Mouse (Mus musculus) midbrain, postnatal 0 days (tissue): ENCODE measurements at regions not wholly inside any gene's neighbourhood (a gene's known extent, or its start where the extent isn't known, plus 50 kb on each side); places are given as distances from the start of the nearest gene placed in this dataset.

Experiments used
- ATAC-seq: fragments of 200-750 bp; cut with Nextera tagmentation; 2 replicates; pipeline ENCODE4 v1.8.0; 2017; ENCODE audit warnings: moderate number of reproducible peaks, mild to moderate bottlenecking, moderate TSS enrichment, moderate library complexity; ENCODE audit not compliant: low FRiP score
- DNase-seq: peaks from one replicate; pipeline ENCODE4 v3.0.0-alpha.2; 2015; ENCODE audit warnings: low spot score
- H3K27ac ChIP-seq: fragments of 300-500 bp; sonication (generic); 2 replicates; pipeline ENCODE4 v1.5.1; 2014; ENCODE audit warnings: low read depth, mild to moderate bottlenecking, low read length, mixed read lengths
- H3K27me3 ChIP-seq: fragments of 300-500 bp; sonication (generic); 2 replicates; pipeline ENCODE4 v1.6.1; 2014; ENCODE audit warnings: low read length, control low read depth, mixed read lengths; ENCODE audit not compliant: insufficient read depth
- H3K36me3 ChIP-seq: fragments of 300-500 bp; sonication (generic); 2 replicates; pipeline ENCODE4 v1.6.1; 2014; ENCODE audit warnings: low read length, control low read depth, mixed read lengths; ENCODE audit not compliant: insufficient read depth
- H3K4me1 ChIP-seq: fragments of 300-500 bp; sonication (generic); 2 replicates; pipeline ENCODE4 v1.6.1; 2014; ENCODE audit warnings: mild to moderate bottlenecking, control low read depth, antibody characterized with exemption, low read length, mixed read lengths; ENCODE audit not compliant: insufficient read depth
- H3K4me2 ChIP-seq: fragments of 300-500 bp; sonication (generic); 2 replicates; pipeline ENCODE4 v1.6.1; 2014; ENCODE audit warnings: low read depth, mild to moderate bottlenecking, low read length, mixed read lengths; ENCODE audit not compliant: poor library complexity, severe bottlenecking
- H3K4me3 ChIP-seq: fragments of 300-500 bp; sonication (generic); 2 replicates; pipeline ENCODE4 v1.5.1; 2014; ENCODE audit warnings: low read depth, mild to moderate bottlenecking, low read length, moderate library complexity
- H3K9ac ChIP-seq: fragments of 300-500 bp; sonication (generic); replicated peaks from 2 replicates; pipeline ENCODE4 v1.6.1; 2014; ENCODE audit warnings: mild to moderate bottlenecking, low read length, moderate library complexity, mixed read lengths; ENCODE audit not compliant: poor library complexity, severe bottlenecking
- H3K9me3 ChIP-seq: fragments of 300-500 bp; sonication (generic); 2 replicates; pipeline ENCODE4 v1.6.1; 2016; ENCODE audit warnings: low read length, control low read depth
- CTCF ChIP-seq: IDR thresholded peaks from 2 replicates; pipeline ENCODE4 v1.5.1; 2016; ENCODE audit warnings: antibody characterized with exemption, mild to moderate bottlenecking
- WGBS: fragments of 180-500 bp; shearing (Covaris S2); extraction: QIAGEN DNeasy Blood & Tissue Kit; methylation state at CpG from one replicate; pipeline ENCODE4 v1.1.7; 2014; 5-methylcytosine and 5-hydroxymethylcytosine counted together

GRCm38 (mm10) chr12:94589033-94589432 lies 1103.0 kb upstream of the Flrt2 start:
- 94% methylated on average over 4 of the region's 4 CpGs for WGBS

GRCm38 (mm10) chr12:94605566-94605965 lies 1086.5 kb upstream of the Flrt2 start:
- 80% methylated on average over 1 of the region's 1 CpGs for WGBS
- DNase-seq (peak; percentile 46), ATAC-seq (no peak)
- Histone ChIP-seq H3K4me3 (no peak overlapping the region), H3K4me1 (no peaks in the 10 kb centered on the region), H3K27me3 (no peaks in the 10 kb centered on the region), H3K9me3 (no peaks in the 10 kb centered on the region), H3K36me3 (no peaks in the 10 kb centered on the region), H3K4me2 (no peak overlapping the region), H3K27ac (no peak overlapping the region), H3K9ac (no peak overlapping the region)
- no peak for TF ChIP-seq CTCF

More at GRCm38 (mm10) chr12:94589033-94589432, 1103.0 kb upstream of the Flrt2 start:
- no peaks in the 10 kb centered on the region for H3K36me3 ChIP-seq
- no peak overlapping the region for H3K4me2 ChIP-seq
- no peaks in the 10 kb centered on the region for H3K4me1 ChIP-seq
- no peak overlapping the region for H3K27ac ChIP-seq
- no peak for TF ChIP-seq CTCF
- ATAC-seq (no peak), DNase-seq (no peak)
- H3K4me3 ChIP-seq = no peak overlapping the region
- H3K9ac ChIP-seq = no peak overlapping the region
- H3K9me3 ChIP-seq = no peaks in the 10 kb centered on the region
- no peaks in the 10 kb centered on the region for H3K27me3 ChIP-seq

GRCm38 (mm10) chr12:94636555-94636954 lies 1055.5 kb upstream of the Flrt2 start:
- TF ChIP-seq CTCF = no peak
- Histone ChIP-seq H3K4me3 (no peak overlapping the region), H3K4me1 (no peaks in the 10 kb centered on the region), H3K27me3 (no peaks in the 10 kb centered on the region), H3K9ac (no peak overlapping the region), H3K27ac (no peak overlapping the region), H3K4me2 (no peak overlapping the region), H3K9me3 (no peaks in the 10 kb centered on the region), H3K36me3 (no peaks in the 10 kb centered on the region)
- DNase-seq (no peak), ATAC-seq (no peak)
- 61% methylated on average over 1 of the region's 1 CpGs for WGBS

GRCm38 (mm10) chr12:94640153-94640552 lies 1051.9 kb upstream of the Flrt2 start:
- no peak for TF ChIP-seq CTCF
- WGBS = 79% methylated on average over 4 of the region's 4 CpGs

GRCm38 (mm10) chr12:94645302-94645701 lies 1046.7 kb upstream of the Flrt2 start:
- WGBS = 69% methylated on average over 2 of the region's 2 CpGs
- Histone ChIP-seq H3K4me3 (no peak overlapping the region), H3K27me3 (no peaks in the 10 kb centered on the region), H3K4me2 (no peak overlapping the region), H3K9ac (no peak overlapping the region), H3K4me1 (no peaks in the 10 kb centered on the region), H3K36me3 (no peaks in the 10 kb centered on the region), H3K9me3 (no peaks in the 10 kb centered on the region), H3K27ac (no peak overlapping the region)
- DNase-seq (no peak), ATAC-seq (no peak)
- TF ChIP-seq CTCF = no peak

More at GRCm38 (mm10) chr12:94640153-94640552, 1051.9 kb upstream of the Flrt2 start:
- Histone ChIP-seq H3K4me1 (no peaks in the 10 kb centered on the region), H3K27ac (no peak overlapping the region), H3K9ac (no peak overlapping the region), H3K4me2 (no peak overlapping the region), H3K4me3 (no peak overlapping the region), H3K36me3 (no peaks in the 10 kb centered on the region), H3K27me3 (no peaks in the 10 kb centered on the region), H3K9me3 (no peaks in the 10 kb centered on the region)
- DNase-seq (no peak), ATAC-seq (no peak)

GRCm38 (mm10) chr12:94670035-94670434 lies 1022.0 kb upstream of the Flrt2 start:
- no peak for TF ChIP-seq CTCF
- no peaks in the 10 kb centered on the region for H3K9me3 ChIP-seq
- no peaks in the 10 kb centered on the region for H3K4me1 ChIP-seq
- DNase-seq (no peak), ATAC-seq (no peak)
- H3K27me3 ChIP-seq = no peaks in the 10 kb centered on the region
- no peak overlapping the region for H3K4me2 ChIP-seq
- no peaks in the 10 kb centered on the region for H3K36me3 ChIP-seq
- H3K9ac ChIP-seq = no peak overlapping the region
- 91% methylated on average over 1 of the region's 1 CpGs for WGBS
- no peak overlapping the region for H3K27ac ChIP-seq
- no peak overlapping the region for H3K4me3 ChIP-seq
